Mouse (Mus musculus) ovary, postnatal 10 days (tissue): ENCODE results near the gene Slc25a30.
A peak's percentile ranks its signal among the peaks of the same experiment; 100 is the strongest.
"Not testable (repeated sequence)": the region's sequence is repeated elsewhere in the genome, so short reads cannot be mapped to it uniquely, and the experiment has no call there.

Experiments used
- DNase-seq: peaks from one replicate; pipeline ENCODE4 v3.0.0; 2022; ENCODE audit warnings: low spot score

Slc25a30 gene

GRCm38 (mm10) chr14:75793110-75793509 is 6.3 kb upstream of the Slc25a30 start:
- no peak for DNase-seq

GRCm38 (mm10) chr14:75791372-75791771 is 4.5 kb upstream of the Slc25a30 start:
- DNase-seq: no peak

GRCm38 (mm10) chr14:75790411-75790996 is 3.7 kb upstream of the Slc25a30 start:
- DNase-seq: no peak

- DNase-seq: no peak
Measured at GRCm38 (mm10) chr14:75789291-75789690, 2.5 kb upstream of the Slc25a30 start.

- DNase-seq: no peak
Measured at GRCm38 (mm10) chr14:75787794-75788175, 948 bp upstream of the Slc25a30 start.

- DNase-seq: no peak
Measured at GRCm38 (mm10) chr14:75786424-75786867, 391 bp downstream of the Slc25a30 start.

GRCm38 (mm10) chr14:75779913-75780312 is 6.9 kb downstream of the Slc25a30 start:
- no peak for DNase-seq

GRCm38 (mm10) chr14:75776637-75777036 is 10.2 kb downstream of the Slc25a30 start:
- no peak for DNase-seq

- DNase-seq: no peak
Measured at GRCm38 (mm10) chr14:75773431-75773830, 13.4 kb downstream of the Slc25a30 start.

GRCm38 (mm10) chr14:75772407-75772806 is 14.4 kb downstream of the Slc25a30 start:
- not testable (repeated sequence) for DNase-seq

- DNase-seq: no peak
Measured at GRCm38 (mm10) chr14:75771101-75771501, 15.7 kb downstream of the Slc25a30 start.

GRCm38 (mm10) chr14:75769334-75769733 is 17.5 kb downstream of the Slc25a30 start:
- no peak for DNase-seq

GRCm38 (mm10) chr14:75768275-75768608 is 18.6 kb downstream of the Slc25a30 start:
- DNase-seq: no peak

GRCm38 (mm10) chr14:75767492-75768274 is 19.2 kb downstream of the Slc25a30 start:
- DNase-seq: no peak

- DNase-seq: no peak
Measured at GRCm38 (mm10) chr14:75761028-75761805, 25.6 kb downstream of the Slc25a30 start.

GRCm38 (mm10) chr14:75758401-75758800 is 28.4 kb downstream of the Slc25a30 start:
- no peak for DNase-seq

- DNase-seq: no peak
Measured at GRCm38 (mm10) chr14:75757821-75758220, 29.0 kb downstream of the Slc25a30 start.

GRCm38 (mm10) chr14:75756971-75757370 is 29.9 kb downstream of the Slc25a30 start:
- DNase-seq: no peak

GRCm38 (mm10) chr14:75753991-75754817 is 32.6 kb downstream of the Slc25a30 start, which contains the start of gene Cog3:
Cog3 (minus strand) TSS chr14:75754517.
- peak; percentile 97 for DNase-seq

GRCm38 (mm10) chr14:75753206-75753605 is 33.6 kb downstream of the Slc25a30 start:
- no peak for DNase-seq

GRCm38 (mm10) chr14:75751040-75751439 is 35.8 kb downstream of the Slc25a30 start:
- no peak for DNase-seq

- DNase-seq: no peak
Measured at GRCm38 (mm10) chr14:75749123-75749522, 37.7 kb downstream of the Slc25a30 start.
